Mouse (Mus musculus): ENCODE measurements around the gene Mef2a.

GRCm38 (mm10) chr7:67236351-67236750 lies 136.3 kb downstream of the Mef2a start:
- TF ChIP-seq CHD2 (IDR thresholded peaks at IDR 0.05; ENCODE audit: low read depth, low read length), result no peak
- no peak for TF ChIP-seq HCFC1 (IDR thresholded peaks at IDR 0.05; ENCODE audit: borderline replicate concordance, insufficient read depth, low read length)
- TF ChIP-seq ZC3H11A (IDR thresholded peaks at IDR 0.05; ENCODE audit: borderline replicate concordance, low read depth, low read length), result no peak
- no peak for TF ChIP-seq MAFK (IDR thresholded peaks at IDR 0.05; ENCODE audit: insufficient read depth, low read depth, low read length)
- no peak for TF ChIP-seq ZNF384 (IDR thresholded peaks at IDR 0.05; ENCODE audit: low read depth, low read length)
